9 mouse cellular contexts compared by ENCODE assay signal in genomic region chr13:60242447-60243109, GRCm38 (mm10).
DNase-seq lines count a peak whose midpoint lies in the region; ATAC-seq lines count a peak whose summit lies in the region.
"Had no signal": no experiment of that assay in that cellular context is flagged by ENCODE, and none has a peak within 500 bp of the region (broad histone marks: within the 10 kb centered on the region; RNA-seq: fewer than 3 reads in every experiment).

No protein-coding gene starts in this region.

- no peak overlapping the region for H3K27ac ChIP-seq in forebrain, embryonic 14.5 days (ENCODE audit: low read depth, low read length)
- H3K27ac ChIP-seq in forebrain, embryonic 15.5 days (replicated peaks) = no peak overlapping the region
- H3K27ac ChIP-seq: midbrain, embryonic 15.5 days had no signal

- no peak overlapping the region for H3K4me3 ChIP-seq in forebrain, embryonic 14.5 days (ENCODE audit: low read depth, low read length)
- no peak overlapping the region for H3K4me3 ChIP-seq in forebrain, embryonic 15.5 days
- H3K4me3 ChIP-seq: midbrain, embryonic 15.5 days had no signal

- H3K27me3 ChIP-seq in forebrain, embryonic 14.5 days (replicated peaks; ENCODE audit: control insufficient read depth, insufficient read depth, low read length) = no peaks in the 10 kb centered on the region
- H3K27me3 ChIP-seq in forebrain, embryonic 15.5 days = no peaks in the 10 kb centered on the region
- H3K27me3 ChIP-seq: midbrain, embryonic 15.5 days had no signal

- ATAC-seq in forebrain, embryonic 14.5 days = no peak
- no peak for ATAC-seq in forebrain, embryonic 15.5 days (replicated peaks)
- ATAC-seq in activated CD4-positive, CD25-positive, alpha-beta regulatory T cell, adult 4 months = no peak
- ATAC-seq: midbrain, embryonic 15.5 days had no signal

- WGBS in forebrain, embryonic 14.5 days = 43% methylated on average over 8 of the region's 8 CpGs
- 48% methylated on average over 8 of the region's 8 CpGs for WGBS in forebrain, embryonic 15.5 days

- DNase-seq in forebrain, embryonic 14.5 days (ENCODE audit: low spot score) = peak; percentile 29
- DNase-seq in MN1 (ENCODE audit: low spot score) = peak; percentile 65
- DNase-seq in fat pad, adult 2 months (ENCODE audit: extremely low read depth, low read depth, low spot score) = peak; percentile 57
- peak; percentile 37 for DNase-seq in kidney, postnatal 10 days
- no peak for DNase-seq in lung, postnatal 10 days
- no peak for DNase-seq in cerebellum, postnatal 4 days (ENCODE audit: low spot score in 2 of 2)

- no peak overlapping the region for H3K9ac ChIP-seq in forebrain, embryonic 14.5 days (ENCODE audit: low read length)
- H3K9ac ChIP-seq in forebrain, embryonic 15.5 days (replicated peaks) = no peak overlapping the region
- H3K9ac ChIP-seq: midbrain, embryonic 15.5 days had no signal

- H3K36me3 ChIP-seq in forebrain, embryonic 14.5 days (ENCODE audit: control insufficient read depth, insufficient read depth, low read length) = no peaks in the 10 kb centered on the region
- no peaks in the 10 kb centered on the region for H3K36me3 ChIP-seq in forebrain, embryonic 15.5 days
- H3K36me3 ChIP-seq: midbrain, embryonic 15.5 days had no signal

- H3K4me1 ChIP-seq in forebrain, embryonic 14.5 days (ENCODE audit: control insufficient read depth, insufficient read depth, low read length) = no peaks in the 10 kb centered on the region
- H3K4me1 ChIP-seq in forebrain, embryonic 15.5 days = peaks cover 3% of the 10 kb centered on the region; the same call in 1 of the 2 replicates

- H3K9me3 ChIP-seq in forebrain, embryonic 14.5 days (replicated peaks; ENCODE audit: control insufficient read depth, low read length) = 0 out of 2 replicates have a peak, but pooled peaks cover 3% of the 10 kb centered on the region
- H3K9me3 ChIP-seq in forebrain, embryonic 15.5 days = no peaks in the 10 kb centered on the region
- H3K9me3 ChIP-seq: midbrain, embryonic 15.5 days had no signal

- H3K4me2 ChIP-seq in forebrain, embryonic 14.5 days (ENCODE audit: low read length) = no peak overlapping the region
- H3K4me2 ChIP-seq in forebrain, embryonic 15.5 days (replicated peaks) = no peak overlapping the region
- H3K4me2 ChIP-seq: midbrain, embryonic 15.5 days had no signal

Comparison
In these comparisons a context has a peak if more than half of its experiments do, and no peak if none do; other contexts are left out.
1. DNase-seq: peak in forebrain, embryonic 14.5 days (single experiment), MN1 (single experiment), fat pad, adult 2 months (single experiment) and kidney, postnatal 10 days (single experiment); none in lung, postnatal 10 days (single experiment) and cerebellum, postnatal 4 days (0 of 2).